Mouse (Mus musculus) liver, adult 2 months (tissue): ENCODE data around the gene Med19. TPM values are rescaled to one million over a fixed set of nuclear protein-coding genes. Genes with fewer than 3 reads are reported as not detected.

Experiments used
- DNase-seq: peaks from one replicate; pipeline ENCODE4 v3.0.0-alpha.2; 2011; ENCODE audit warnings: low read depth, low spot score; ENCODE audit errors: extremely low read depth
- H3K27ac ChIP-seq: fragments of 200-500 bp; replicated peaks from 2 replicates; pipeline ENCODE4 v1.5.1; 2012; ENCODE audit warnings: low read depth, mild to moderate bottlenecking, control low read depth, inconsistent platforms, low read length; ENCODE audit not compliant: insufficient read depth
- H3K27me3 ChIP-seq: fragments of 200-500 bp; 2 replicates; pipeline ENCODE4 v1.6.1; 2012; ENCODE audit warnings: mild to moderate bottlenecking, moderate library complexity, low read length, inconsistent platforms; ENCODE audit not compliant: control insufficient read depth, insufficient read depth
- H3K36me3 ChIP-seq: fragments of 200-500 bp; 2 replicates; pipeline ENCODE4 v1.6.1; 2012; ENCODE audit warnings: low read length, inconsistent platforms; ENCODE audit not compliant: control insufficient read depth, insufficient read depth
- H3K4me1 ChIP-seq: fragments of 200-500 bp; 2 replicates; pipeline ENCODE4 v1.6.1; 2011; ENCODE audit warnings: low read length; ENCODE audit not compliant: control insufficient read depth, insufficient read depth
- H3K4me3 ChIP-seq: fragments of 200-500 bp; 2 replicates; pipeline ENCODE4 v1.5.1; 2011; ENCODE audit warnings: low read depth, mild to moderate bottlenecking, control low read depth, low read length, moderate library complexity; ENCODE audit not compliant: insufficient read depth
- H3K79me2 ChIP-seq: fragments of 200-500 bp; 2 replicates; pipeline ENCODE4 v1.6.1; 2012; ENCODE audit warnings: inconsistent platforms, mild to moderate bottlenecking, low read length, moderate library complexity; ENCODE audit not compliant: control insufficient read depth, insufficient read depth
- H3K9ac ChIP-seq: fragments of 200-500 bp; 2 replicates; pipeline ENCODE4 v1.6.1; 2012; ENCODE audit warnings: low read depth, mild to moderate bottlenecking, control low read depth, inconsistent platforms, low read length
- CTCF ChIP-seq: fragments of 200-500 bp; IDR thresholded peaks from 2 replicates; pipeline ENCODE4 v1.5.1; 2011; ENCODE audit warnings: low read depth, low read length, control low read depth
- POLR2A ChIP-seq: fragments of 200-500 bp; IDR thresholded peaks from 2 replicates; pipeline ENCODE4 v1.6.1; 2011; ENCODE audit warnings: low read length, control low read depth; ENCODE audit not compliant: insufficient read depth; ENCODE audit errors: extremely low read depth
- WGBS: fragments of 180-500 bp; shearing (Covaris S2); methylation state at CpG from one replicate; pipeline ENCODE4 v1.1.7; 2018; 5-methylcytosine and 5-hydroxymethylcytosine counted together
- polyA plus RNA-seq: library from polyadenylated mRNA; depleted of rRNA; stranded (reverse); fragments of >200 nt; gene quantifications from 2 replicates; pipeline ENCODE4 v1.2.3, GENCODE M21; 2012
- total RNA-seq: library from RNA; depleted of rRNA; stranded (reverse); fragments of >200 nt; gene quantifications from 2 replicates; pipeline ENCODE4 v1.2.3, GENCODE M21; 2014

Gene Med19
- total and polyA plus RNA-seq, 2 experiments: 5.5 to 7.9 TPM

GRCm38 (mm10) chr2:84635611-84636010 lies 42.6 kb upstream of the Med19 start:
- no peaks in the 10 kb centered on the region for H3K27me3 ChIP-seq
- DNase-seq: peak; percentile 98
- H3K4me1 ChIP-seq: peaks cover 48% of the 10 kb centered on the region
- H3K27ac ChIP-seq: peak overlapping the region; percentile 99
- no peak overlapping the region for H3K4me3 ChIP-seq
- H3K79me2 ChIP-seq: peaks cover 42% of the 10 kb centered on the region; the same call in 1 of the 2 replicates
- WGBS: 2% methylated on average over 2 of the region's 2 CpGs
- 0 out of 2 replicates have a peak, but pooled peaks cover 2% of the 10 kb centered on the region for H3K36me3 ChIP-seq
- TF ChIP-seq POLR2A (no peak), CTCF (no peak)
- H3K9ac ChIP-seq: peak overlapping the region; percentile 55

GRCm38 (mm10) chr2:84636231-84636741 lies 41.9 kb upstream of the Med19 start:
- H3K4me1 ChIP-seq: peaks cover 51% of the 10 kb centered on the region
- 0 out of 2 replicates have a peak, but pooled peaks cover 2% of the 10 kb centered on the region for H3K36me3 ChIP-seq
- peak overlapping the region; percentile 96 for H3K27ac ChIP-seq
- peaks cover 43% of the 10 kb centered on the region; the same call in 1 of the 2 replicates for H3K79me2 ChIP-seq
- TF ChIP-seq CTCF (no peak), POLR2A (no peak)
- WGBS: 4% methylated on average over 8 of the region's 8 CpGs
- no peak overlapping the region for H3K4me3 ChIP-seq
- H3K9ac ChIP-seq: peak overlapping the region; percentile 56; the same call in 1 of the 2 replicates
- H3K27me3 ChIP-seq: no peaks in the 10 kb centered on the region
- peak; percentile 88 for DNase-seq

- Histone ChIP-seq H3K4me3 (no peak overlapping the region), H3K27me3 (no peaks in the 10 kb centered on the region), H3K79me2 (peaks cover 41% of the 10 kb centered on the region; the same call in 1 of the 2 replicates), H3K9ac (no peak overlapping the region; the same call in 1 of the 2 replicates), H3K36me3 (peaks cover 3% of the 10 kb centered on the region; the same call in 1 of the 2 replicates), H3K4me1 (peaks cover 48% of the 10 kb centered on the region), H3K27ac (peak overlapping the region; percentile 76)
- TF ChIP-seq CTCF (no peak), POLR2A (no peak)
- DNase-seq: no peak
- 21% methylated on average over 7 of the region's 7 CpGs for WGBS
Measured at GRCm38 (mm10) chr2:84637452-84638165, 40.6 kb upstream of the Med19 start.

- WGBS: 38% methylated on average over 5 of the region's 5 CpGs
Measured at GRCm38 (mm10) chr2:84638428-84639220, 39.6 kb upstream of the Med19 start.

DNA sequence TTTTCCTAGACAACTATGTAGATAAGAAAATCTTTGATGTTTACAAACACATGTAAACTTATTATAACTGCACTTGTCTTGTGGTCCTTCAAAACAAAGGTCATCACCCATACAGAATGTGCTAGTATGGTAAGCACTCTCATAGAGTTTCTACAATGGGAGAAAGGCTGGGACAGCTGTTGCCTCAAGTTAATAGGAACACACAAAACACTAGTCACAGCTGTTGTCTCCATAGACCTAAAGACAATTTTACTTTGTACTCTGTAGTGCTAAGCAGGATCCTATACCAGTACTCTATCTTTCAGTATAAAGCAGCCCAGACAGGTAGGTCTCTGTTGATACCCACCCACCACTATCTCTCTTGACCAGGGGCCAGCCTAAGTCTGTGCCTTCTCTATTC lies 37.4 kb upstream of the Med19 start:
- H3K9ac ChIP-seq: no peak overlapping the region
- H3K27ac ChIP-seq: no peak overlapping the region
- H3K4me3 ChIP-seq: no peak overlapping the region
- no peak for TF ChIP-seq POLR2A
- H3K27me3 ChIP-seq: no peaks in the 10 kb centered on the region
- H3K4me1 ChIP-seq: peaks cover 41% of the 10 kb centered on the region
- peaks cover 3% of the 10 kb centered on the region for H3K36me3 ChIP-seq
- peaks cover 34% of the 10 kb centered on the region; the same call in 1 of the 2 replicates for H3K79me2 ChIP-seq
- DNase-seq: no peak

More at GRCm38 (mm10) chr2:84638428-84639220, 39.6 kb upstream of the Med19 start:
- Histone ChIP-seq H3K4me3 (no peak overlapping the region), H3K36me3 (peaks cover 3% of the 10 kb centered on the region; the same call in 1 of the 2 replicates), H3K27me3 (no peaks in the 10 kb centered on the region), H3K9ac (no peak overlapping the region), H3K4me1 (peaks cover 50% of the 10 kb centered on the region), H3K27ac (peak overlapping the region; percentile 49; the same call in 1 of the 2 replicates), H3K79me2 (peaks cover 40% of the 10 kb centered on the region; the same call in 1 of the 2 replicates)
- TF ChIP-seq POLR2A (no peak), CTCF (no peak)
- DNase-seq: peak; percentile 46
